Mouse (Mus musculus) yolk sac, embryonic 10.5 days (tissue): ENCODE measurements around the gene Agpat4.
A peak's percentile ranks its signal among the peaks of the same experiment; 100 is the strongest.

Source experiments
- DNase-seq: peaks from one replicate; pipeline ENCODE4 v3.0.0-alpha.2; 2017; ENCODE audit warnings: low spot score

Gene Agpat4

DNA sequence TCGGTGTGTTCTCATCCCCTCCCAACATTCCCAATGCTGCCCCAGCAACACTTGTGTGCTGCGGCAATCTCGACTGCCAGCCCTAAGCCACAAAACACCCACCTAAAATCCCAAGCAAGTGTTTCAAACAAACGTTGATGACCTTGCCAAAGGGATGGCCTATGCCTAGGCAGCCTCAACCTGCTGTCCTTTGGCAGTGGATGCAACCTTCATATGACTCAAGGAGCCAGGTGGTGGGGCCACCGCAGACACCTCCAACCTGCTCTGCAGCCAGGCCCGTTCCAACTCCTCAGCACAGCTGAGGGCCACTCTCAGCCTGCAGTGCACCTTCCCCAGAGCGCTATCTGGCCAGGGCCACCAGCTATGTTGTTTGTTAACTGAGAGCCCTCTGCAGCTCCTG lies 110.0 kb downstream of the Agpat4 start:
- DNase-seq = no peak

DNA sequence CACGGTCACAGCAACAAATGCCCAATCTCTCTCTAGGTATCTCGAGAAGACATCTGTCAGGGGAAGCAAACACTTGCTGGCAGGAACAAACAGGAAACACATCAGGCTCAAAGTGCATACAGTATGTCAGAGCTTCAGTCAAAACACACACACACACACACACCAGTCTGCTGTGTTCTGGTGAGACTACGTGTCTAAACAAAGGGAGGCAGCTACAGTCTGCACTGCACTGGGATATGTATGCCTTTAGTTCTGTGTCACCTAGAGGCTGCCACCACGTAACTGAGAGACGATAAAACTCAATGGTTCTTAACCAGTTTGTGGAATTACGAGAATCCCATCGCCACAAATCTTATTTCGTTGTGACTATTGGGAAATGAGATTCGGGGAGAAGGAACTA lies 111.3 kb downstream of the Agpat4 start:
- DNase-seq = no peak

DNA sequence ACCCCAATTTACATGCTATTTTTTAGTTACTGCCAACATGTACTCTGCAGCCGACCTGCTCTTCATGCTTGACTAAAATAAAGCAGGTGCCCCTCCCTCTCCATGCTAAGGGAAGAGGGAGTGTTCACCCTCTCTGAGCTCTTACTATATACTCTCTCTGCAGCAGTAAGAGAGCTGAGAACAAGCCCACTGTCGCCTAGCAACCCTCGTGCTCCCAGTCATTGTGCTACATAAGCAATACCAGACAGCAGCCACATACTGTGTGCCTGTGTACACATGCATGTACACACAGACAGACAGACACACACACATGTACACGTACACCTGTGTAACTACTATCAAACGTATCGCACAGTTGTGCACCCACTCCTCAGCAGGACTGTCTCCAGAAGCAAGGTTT lies 111.7 kb downstream of the Agpat4 start:
- DNase-seq = no peak

GRCm38 (mm10) chr17:12231087-12231486 lies 112.6 kb downstream of the Agpat4 start:
- peak; percentile 39 for DNase-seq

DNA sequence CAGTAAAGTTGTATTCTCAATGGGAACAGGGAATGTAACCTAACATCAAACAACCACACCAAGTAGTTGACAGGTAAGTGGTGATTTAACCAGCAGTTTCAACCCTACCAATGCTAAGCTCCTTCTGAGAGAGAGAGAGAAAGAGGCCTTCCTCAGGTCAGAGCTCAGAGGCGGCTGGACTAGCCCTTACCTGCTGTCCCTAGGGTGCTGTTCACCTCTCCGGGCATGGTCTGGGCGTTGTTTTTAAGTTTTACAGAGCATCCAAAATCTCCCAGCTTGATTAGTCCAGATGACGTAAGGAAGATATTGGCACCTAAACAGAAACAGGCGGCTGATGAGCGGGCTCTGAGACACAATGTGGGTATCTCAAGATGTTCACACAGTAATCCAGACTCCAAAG lies 114.2 kb downstream of the Agpat4 start:
- no peak for DNase-seq

GRCm38 (mm10) chr17:12240701-12241100 lies 122.2 kb downstream of the Agpat4 start:
- DNase-seq = no peak

DNA sequence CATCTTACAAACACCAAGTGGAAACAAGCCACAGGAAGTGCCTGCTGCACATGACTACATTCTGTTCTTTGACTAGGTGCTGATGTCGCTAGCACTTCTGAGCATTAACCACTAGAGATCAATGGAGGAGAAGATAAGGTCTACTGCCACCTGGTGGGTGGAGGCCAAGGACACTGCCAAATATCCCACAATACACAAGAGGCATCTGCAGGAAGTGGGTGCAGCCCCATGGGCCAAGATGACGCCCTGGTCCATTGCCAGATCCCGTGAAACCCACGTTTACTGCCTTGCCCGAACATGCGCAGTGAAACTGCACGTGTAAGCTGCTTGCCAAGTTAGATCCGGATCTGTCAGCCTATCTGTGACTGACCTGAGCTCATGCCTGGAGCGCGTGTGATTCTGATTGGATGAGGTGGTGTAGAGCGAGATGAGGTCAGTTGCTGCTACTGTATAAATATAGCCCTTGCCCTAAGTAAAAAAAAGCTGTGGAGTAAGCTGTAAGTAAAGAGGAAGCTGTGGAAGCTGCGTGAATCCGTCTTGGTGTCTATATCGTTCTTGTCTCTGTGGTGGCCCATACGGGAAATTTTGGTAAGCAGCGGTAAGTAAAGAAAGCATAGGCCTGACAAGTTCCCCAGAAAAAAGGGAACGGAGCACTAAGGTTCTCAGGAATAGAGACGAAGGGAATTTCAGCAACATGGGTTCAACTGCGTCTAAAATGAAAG lies 131.4 kb downstream of the Agpat4 start:
- DNase-seq = no peak

- DNase-seq = no peak
Observed at GRCm38 (mm10) chr17:12250581-12250980, 132.1 kb downstream of the Agpat4 start.

- no peak for DNase-seq
Observed at GRCm38 (mm10) chr17:12256142-12256541, 137.6 kb downstream of the Agpat4 start.

GRCm38 (mm10) chr17:12258517-12258916 lies 140.0 kb downstream of the Agpat4 start:
- no peak for DNase-seq

DNA sequence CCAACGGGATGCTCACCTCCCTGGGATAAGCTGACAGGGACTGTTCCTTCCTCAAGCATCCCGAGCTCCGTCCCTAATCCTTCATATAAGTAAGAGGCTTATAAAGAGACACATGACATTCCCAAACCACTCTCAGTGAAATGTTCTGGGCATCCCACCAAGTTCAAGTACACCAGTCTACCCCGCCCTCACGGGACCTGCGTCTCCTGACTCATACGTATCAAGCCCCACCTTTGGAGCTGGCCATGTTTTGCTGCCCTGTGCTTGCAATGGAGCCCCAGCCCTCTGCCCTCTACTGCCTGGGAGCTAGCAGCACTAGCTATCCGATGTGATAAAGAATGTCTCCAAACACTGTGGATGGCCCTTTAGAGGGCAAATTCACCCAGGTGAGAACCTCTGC lies 141.5 kb downstream of the Agpat4 start:
- no peak for DNase-seq

GRCm38 (mm10) chr17:12261376-12261775 lies 142.9 kb downstream of the Agpat4 start:
- DNase-seq = no peak

DNA sequence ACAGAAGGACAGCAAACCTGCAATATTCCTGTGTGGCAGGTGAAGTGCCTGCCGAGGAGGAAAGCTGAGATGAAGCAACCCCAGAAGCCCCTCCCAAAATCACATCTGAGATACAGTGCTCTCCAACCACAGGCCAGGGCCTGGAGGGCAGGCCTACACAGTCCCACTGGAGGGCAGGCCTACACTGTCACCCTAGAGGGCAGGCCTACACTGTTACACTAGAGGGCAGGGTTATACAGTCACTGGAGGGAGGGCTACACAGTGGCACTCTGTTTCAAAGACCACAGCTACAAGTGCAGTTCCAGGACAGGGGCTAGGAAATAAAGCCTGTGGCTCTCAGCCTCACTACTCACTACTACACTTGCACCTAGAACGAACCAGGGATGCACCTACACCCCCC lies 143.4 kb downstream of the Agpat4 start:
- DNase-seq = no peak

- DNase-seq = no peak
Observed at GRCm38 (mm10) chr17:12262851-12263250, 144.3 kb downstream of the Agpat4 start.

DNA sequence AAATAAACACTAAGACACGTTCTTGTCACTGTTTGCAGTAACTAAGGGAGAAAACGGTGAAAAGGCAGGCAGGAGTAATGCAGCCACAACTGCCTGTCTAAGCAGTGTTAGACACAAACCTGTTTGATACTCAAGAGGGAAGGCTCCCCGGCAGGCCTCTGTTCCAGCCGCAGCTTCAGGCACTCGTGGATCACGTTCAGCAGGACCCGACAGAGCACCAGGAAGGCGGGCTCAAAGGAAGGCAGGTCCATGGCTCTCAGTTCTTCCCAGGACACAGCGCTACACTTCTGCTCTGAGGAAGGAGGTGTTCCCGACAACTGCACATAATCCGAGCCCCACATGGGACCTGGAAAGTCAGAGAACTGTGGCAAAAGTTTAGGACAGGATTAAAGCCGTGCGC lies 145.3 kb downstream of the Agpat4 start:
- no peak for DNase-seq

GRCm38 (mm10) chr17:12264293-12264692 lies 145.8 kb downstream of the Agpat4 start:
- DNase-seq = no peak

DNA sequence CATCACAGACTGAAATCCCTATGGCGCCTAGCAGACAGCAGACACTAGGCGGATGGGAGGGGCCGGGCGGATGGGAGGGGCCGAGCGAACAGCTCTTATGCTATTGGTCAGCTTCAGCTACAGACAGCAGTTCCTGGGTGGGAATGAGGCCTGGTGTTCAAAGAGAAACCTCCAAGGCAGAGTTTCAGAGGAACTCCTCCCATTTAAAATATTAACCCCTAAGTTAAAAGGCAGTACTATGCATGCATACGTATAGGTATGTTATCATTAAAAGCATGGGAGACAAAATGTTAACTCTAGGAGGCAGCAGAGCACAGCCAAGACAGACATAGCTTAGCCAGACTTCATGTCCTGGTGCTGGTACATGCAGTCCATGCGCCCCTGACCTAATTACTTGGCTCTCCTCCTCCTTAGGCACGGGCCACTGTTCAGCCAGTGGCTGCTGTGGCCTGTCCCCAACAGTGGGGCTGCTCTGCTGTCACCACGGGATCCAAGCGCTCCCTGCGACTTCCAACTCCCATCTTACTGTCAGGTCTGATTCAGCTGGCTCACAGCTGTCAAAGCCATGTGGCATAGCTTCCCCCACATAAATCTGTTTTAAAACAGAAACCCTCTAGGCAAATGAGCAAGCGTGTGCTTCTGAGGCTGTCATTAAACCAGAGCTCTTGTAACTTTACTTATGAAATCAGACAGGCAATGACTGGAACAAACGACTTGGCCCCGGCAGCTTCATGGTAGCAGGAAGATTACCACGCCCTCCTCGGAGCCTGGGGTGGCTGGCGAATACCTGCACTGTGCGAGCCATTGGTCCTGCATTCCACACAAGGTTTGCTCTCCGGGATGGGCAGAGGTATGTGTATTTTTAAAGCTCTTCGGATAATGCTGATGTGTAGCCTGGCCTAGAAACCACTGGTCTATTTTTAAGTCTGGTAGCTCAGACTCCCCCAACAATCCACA lies 147.7 kb downstream of the Agpat4 start:
- DNase-seq = peak; percentile 55

DNA sequence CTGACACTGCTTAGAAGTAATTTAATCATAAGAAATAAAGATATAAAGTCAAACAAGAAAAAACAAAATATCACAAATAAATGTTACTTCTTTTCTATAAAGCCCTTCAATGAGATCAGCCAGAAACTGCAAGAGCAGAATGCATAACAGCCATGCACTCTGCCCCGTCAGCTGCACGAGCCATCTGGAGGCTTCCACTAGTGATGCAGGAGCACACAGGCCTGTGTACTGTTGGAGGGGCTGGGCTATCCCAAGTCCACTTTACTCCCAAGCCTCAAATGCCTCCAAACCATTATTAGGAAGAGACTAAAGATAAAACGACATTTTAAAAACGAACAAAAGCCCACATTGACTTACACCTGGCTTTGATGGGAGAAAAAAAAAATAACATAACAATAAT lies 149.6 kb downstream of the Agpat4 start:
- DNase-seq = no peak

DNA sequence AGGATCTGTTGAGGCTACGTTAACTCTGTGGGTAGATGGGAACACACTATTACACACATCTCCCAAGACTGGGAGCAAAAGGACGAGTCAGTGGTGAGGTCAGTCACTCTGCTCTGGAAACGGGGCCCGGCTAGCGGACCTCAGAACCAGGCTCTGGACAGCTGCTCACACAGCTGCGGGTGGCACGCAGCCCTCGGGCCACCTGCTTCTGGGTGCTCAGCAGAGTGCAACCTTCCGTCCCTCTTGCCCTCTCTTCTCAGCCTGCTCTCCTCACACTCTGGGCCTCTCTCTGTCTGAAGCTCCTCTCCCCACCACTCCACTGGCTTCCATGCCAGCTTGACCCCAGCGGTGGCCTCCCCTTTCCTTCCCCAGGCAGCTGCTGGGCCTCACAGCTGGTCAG lies 150.0 kb downstream of the Agpat4 start:
- no peak for DNase-seq
